Mouse (Mus musculus) pancreas, adult 10 weeks (tissue): ENCODE data around the gene Stk35. TPM values are rescaled to one million over a fixed set of nuclear protein-coding genes. Genes with fewer than 3 reads are reported as not detected.

ENCODE experiments used
- polyA plus RNA-seq: library from polyadenylated mRNA; stranded (reverse); fragments of 350-450 nt; fragmentation: Illumina TruSeq; extraction: RNeasy Lipid Tissue Mini Kit (QIAGEN cat#74804); gene quantifications from one replicate; pipeline ENCODE4 v1.2.3, GENCODE M21; 2015; ENCODE audit warnings: low read depth, low replicate concordance; ENCODE audit not compliant: insufficient read depth

Gene Stk35
- polyA plus RNA-seq = 3.2 TPM

DNA sequence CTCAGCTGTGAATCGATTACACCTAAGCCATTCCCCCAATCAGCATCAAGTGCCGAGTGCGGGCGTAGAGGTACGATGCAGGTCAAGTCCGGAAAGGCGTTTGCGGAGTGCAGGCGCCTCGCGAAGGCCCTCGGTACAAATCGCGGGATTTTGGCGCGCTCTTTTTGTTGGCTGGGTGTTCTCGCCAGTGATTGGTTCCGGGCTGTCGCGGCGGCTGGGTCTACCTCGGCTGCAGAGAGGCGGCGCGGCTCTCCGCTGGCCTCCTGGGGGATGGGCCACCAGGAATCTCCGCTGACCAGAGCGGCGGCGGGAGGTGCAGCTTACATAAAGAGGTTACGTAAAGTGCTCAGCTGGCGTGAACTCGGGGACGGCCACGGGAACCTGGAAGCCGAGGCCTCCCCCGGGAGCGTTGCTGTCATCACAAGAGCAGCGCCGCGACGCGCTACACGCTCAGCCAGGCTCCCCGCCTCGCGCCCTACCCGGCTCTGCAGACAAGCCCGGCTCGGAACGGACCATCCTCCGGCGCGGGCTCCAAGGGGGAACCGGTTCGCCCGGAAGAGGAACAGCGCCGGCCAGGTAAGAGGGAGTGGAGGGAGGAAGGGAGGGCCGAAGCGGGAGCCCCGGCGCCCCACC, at the start of gene Stk35:
TSS of gene Stk35 (plus strand) at position 247 of the 633 bp plus-strand sequence.

Other genes starting within 250 kb of the Stk35 start
- gene Sirpa, start 207.7 kb upstream of the Stk35 start, polyA plus RNA-seq = 13.7 TPM
- gene Pdyn, start 100.7 kb upstream of the Stk35 start, polyA plus RNA-seq = 1.9 TPM
- gene Tgm3, start 211.8 kb downstream of the Stk35 start, polyA plus RNA-seq = not detected